ENCODE assay signal across 10 mouse cellular contexts in the genomic region with DNA sequence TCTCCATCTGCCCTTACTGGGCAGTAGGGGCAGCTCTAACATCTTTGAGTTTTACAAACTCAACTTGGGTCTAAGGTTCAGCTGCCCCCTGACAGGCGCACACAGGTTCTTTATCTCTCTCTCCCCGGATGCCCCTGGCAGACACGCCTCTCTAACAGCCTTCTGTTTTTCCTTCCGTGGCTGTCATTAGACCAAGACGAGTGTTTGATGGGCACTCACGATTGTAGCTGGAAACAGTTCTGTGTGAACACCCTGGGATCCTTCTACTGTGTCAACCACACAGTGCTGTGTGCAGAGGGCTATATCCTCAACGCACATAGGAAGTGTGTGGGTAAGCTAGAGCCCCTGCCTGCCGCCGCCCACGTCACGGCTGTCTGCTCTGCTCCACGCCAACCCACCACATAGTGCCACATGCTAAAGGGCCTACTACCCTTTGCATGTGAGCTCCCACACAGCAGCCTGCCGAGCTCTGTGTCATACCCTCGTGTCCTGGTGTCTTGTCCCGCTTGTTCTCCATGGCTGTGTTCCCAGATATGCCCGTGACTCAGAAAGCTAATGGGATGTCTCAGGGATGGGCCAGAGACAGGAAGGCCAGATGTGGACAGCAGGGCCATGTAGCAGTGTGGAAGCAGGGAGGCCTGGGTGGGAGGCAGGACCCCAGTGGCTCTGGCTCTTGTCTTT. TPM values are rescaled to one million over a fixed set of nuclear protein-coding genes. Genes with fewer than 3 reads are reported as not detected.
DNase-seq lines count a peak whose midpoint lies in the region.
"Had no signal": no experiment of that assay in that cellular context is flagged by ENCODE, and none has a peak within 500 bp of the region (broad histone marks: within the 10 kb centered on the region; RNA-seq: fewer than 3 reads in every experiment).

No protein-coding gene starts in this region.

- peak; percentile 32 to 43 for DNase-seq in heart, adult 9 months (ENCODE audit: low spot score in 2 of 2)
- DNase-seq in heart, postnatal 4 days = no peak
- peak; percentile 91 for DNase-seq in NIH3T3 (ENCODE audit: low read depth)
- DNase-seq in layer of hippocampus, adult 8-10 months (ENCODE audit: low spot score in 2 of 2) = peak; percentile 76 to 84
- peak; percentile 69 for DNase-seq in skeletal muscle tissue, adult 2 months (ENCODE audit: low read depth, low spot score)
- no peak for DNase-seq in testis, postnatal 14 days (ENCODE audit: low spot score)
- DNase-seq in cerebellum, postnatal 4 days (ENCODE audit: low spot score in 2 of 2) = no peak
- DNase-seq in lung, postnatal 25 days (ENCODE audit: low spot score) = no peak
- DNase-seq: lung, postnatal 36 days had no signal

RNA-seq across cellular contexts. Expression of a gene that starts 47.3 kb away (rescaled TPM):
- 100 to 1,000 TPM; 172 to 182 TPM for total RNA-seq in heart, postnatal 4 days (2021)
- total RNA-seq in layer of hippocampus, adult 8-10 months (2022) = 10 to 100 TPM; 10.3 to 13.7 (median 11.0) TPM
- total RNA-seq: neutrophil, adult 5-6 weeks had no signal

Comparison
In these comparisons a context has a peak if more than half of its experiments do, and no peak if none do; other contexts are left out.
1. DNase-seq: peak in heart, adult 9 months (2 of 2), NIH3T3 (single experiment), layer of hippocampus, adult 8-10 months (2 of 2) and skeletal muscle tissue, adult 2 months (single experiment); none in heart, postnatal 4 days (single experiment), testis, postnatal 14 days (single experiment), cerebellum, postnatal 4 days (0 of 2) and lung, postnatal 25 days (single experiment).
2. RNA of a gene that starts 47.3 kb away (total RNA-seq): 172 to 182 TPM in heart, postnatal 4 days; 10.3 to 13.7 TPM in layer of hippocampus, adult 8-10 months; every median in the first group is over 10 times any median in the second.